Mouse (Mus musculus) C2C12 (cell line): Measurements from ENCODE around the gene Cenph.

Experiments used
- CTCF ChIP-seq: IDR thresholded peaks from one replicate; pipeline ENCODE4 v1.5.1; 2011; ENCODE audit not compliant: control insufficient read depth, insufficient read depth, insufficient read length
- FOSL1 ChIP-seq: IDR thresholded peaks from one replicate; pipeline ENCODE4 v1.8.0; 2011; ENCODE audit warnings: mild to moderate bottlenecking, low read length; ENCODE audit not compliant: poor library complexity, insufficient read depth, severe bottlenecking
- MAX ChIP-seq: IDR thresholded peaks from one replicate; pipeline ENCODE4 v1.6.1; 2011; ENCODE audit warnings: mild to moderate bottlenecking, control low read depth
- MYOD1 ChIP-seq: IDR thresholded peaks from one replicate; pipeline ENCODE4 v1.6.1; 2011; ENCODE audit warnings: low read depth; ENCODE audit not compliant: control insufficient read depth, insufficient read length
- MYOG ChIP-seq: IDR thresholded peaks from one replicate; pipeline ENCODE4 v1.6.1; 2011; ENCODE audit not compliant: control insufficient read depth, insufficient read length; ENCODE audit errors: extremely low read depth
- USF1 ChIP-seq: IDR thresholded peaks from one replicate; pipeline ENCODE4 v1.6.1; 2011; ENCODE audit warnings: low read depth, mild to moderate bottlenecking, control low read depth, moderate library complexity

DNA sequence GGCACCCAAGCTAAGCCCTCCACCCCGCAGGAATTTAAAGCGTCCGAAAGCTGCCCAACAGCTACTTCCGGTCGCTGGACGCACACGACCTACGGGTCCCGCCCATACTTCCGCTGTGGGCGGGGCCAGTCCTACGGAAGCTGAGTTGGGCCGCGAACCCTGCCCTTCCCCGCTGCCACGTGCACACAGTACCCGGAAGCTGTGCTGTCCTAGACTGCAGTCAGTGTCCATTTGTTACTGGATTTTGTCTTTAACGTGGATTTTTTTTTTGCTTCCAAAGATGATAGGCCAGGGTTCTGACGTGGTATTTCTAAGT is 44.9 kb downstream of the Cenph start, which contains the start of gene Cdk7:
- TF ChIP-seq CTCF (no peak), MYOD1 (no peak), FOSL1 (no peak), MAX (peak; percentile 99), MYOG (no peak), USF1 (peak; percentile 88)
